Mouse (Mus musculus) left cerebral cortex, postnatal 10 days (tissue): ENCODE data around the gene Snrnp200. TPM values are rescaled to one million over a fixed set of nuclear protein-coding genes. Genes with fewer than 3 reads are reported as not detected.

ENCODE experiments used
- total RNA-seq, 2 experiments: library from RNA; stranded (reverse); gene quantifications; 2 replicates each; pipeline ENCODE4 v1.2.3; 2021

Gene Snrnp200
- total RNA-seq, 2 experiments from 2014 or later = 82.6 to 85.2 TPM

Other genes with a start within 250 kb of the Snrnp200 start
- gene Ap4e1, start 199.7 kb upstream of the Snrnp200 start, total RNA-seq = 10 to 100 TPM; 13.9 to 14.6 TPM
- gene Blvra, start 137.7 kb upstream of the Snrnp200 start, total RNA-seq = 10 to 100 TPM; 21.0 to 24.6 TPM
- gene Ncaph, start 74.4 kb upstream of the Snrnp200 start, total RNA-seq = 1 to 10 TPM; 6.0 to 6.7 TPM
- gene Itpripl1, start 64.9 kb upstream of the Snrnp200 start, total RNA-seq = 1 to 10 TPM; 5.7 to 6.8 TPM
- under 1 TPM; 0.67 to 0.81 TPM for gene 1810024B03Rik, start 106 bp upstream of the Snrnp200 start, total RNA-seq
- 10 to 100 TPM; 62.5 to 66.0 TPM for gene Ciao1, start 39.4 kb downstream of the Snrnp200 start, total RNA-seq
- 100 to 1,000 TPM; 115 to 118 TPM for gene Tmem127, start 39.5 kb downstream of the Snrnp200 start, total RNA-seq
- gene Stard7, start 61.8 kb downstream of the Snrnp200 start, total RNA-seq = 100 to 1,000 TPM; 189 to 201 TPM
- gene Dusp2, start 127.8 kb downstream of the Snrnp200 start, total RNA-seq = 1 to 10 TPM; 4.5 to 6.1 TPM
- not detected for gene Astl, start 130.3 kb downstream of the Snrnp200 start, total RNA-seq
- gene Adra2b, start 154.8 kb downstream of the Snrnp200 start, total RNA-seq = under 1 TPM; 0.45 to 0.81 TPM
- under 1 TPM; 0.39 to 0.49 TPM for gene Gpat2, start 216.8 kb downstream of the Snrnp200 start, total RNA-seq
- gene Fahd2a, start 236.2 kb downstream of the Snrnp200 start, total RNA-seq = 10 to 100 TPM; 15.6 to 18.6 TPM